Comparison of ENCODE assay signal across 8 mouse cellular contexts in genomic region chr1:193272137-193272915, GRCm38 (mm10). TPM values are rescaled to one million over a fixed set of nuclear protein-coding genes. Genes with fewer than 3 reads are reported as not detected.
A peak's percentile ranks its signal among the peaks of the same experiment; 100 is the strongest.
DNase-seq lines count a peak whose midpoint lies in the region; ATAC-seq and TF ChIP-seq lines count a peak whose summit lies in the region.

No protein-coding gene starts in this region.

- peaks cover 7% of the 10 kb centered on the region; the same call in 1 of the 2 replicates for H3K4me1 ChIP-seq in cerebellum, adult 2 months (ENCODE audit: control insufficient read depth, insufficient read depth, low read length)
- H3K4me1 ChIP-seq in forebrain, embryonic 16.5 days (replicated peaks; ENCODE audit: control insufficient read depth, insufficient read depth, low read length) = peaks cover 16% of the 10 kb centered on the region
- peaks cover 15% of the 10 kb centered on the region; the same call in 1 of the 2 replicates for H3K4me1 ChIP-seq in intestine, embryonic 15.5 days (replicated peaks)
- peaks cover 9% of the 10 kb centered on the region; the same call in 1 of the 2 replicates for H3K4me1 ChIP-seq in liver, embryonic 11.5 days (replicated peaks; ENCODE audit: control insufficient read depth, insufficient read depth, low read length)

- H3K27ac ChIP-seq in cerebellum, adult 2 months (ENCODE audit: insufficient read depth, low read length) = peak overlapping the region; percentile 72
- H3K27ac ChIP-seq in forebrain, embryonic 16.5 days (ENCODE audit: low read length) = peak overlapping the region; percentile 37
- H3K27ac ChIP-seq in intestine, embryonic 15.5 days = peak overlapping the region; percentile 85
- H3K27ac ChIP-seq in liver, embryonic 11.5 days (ENCODE audit: low read depth, low read length) = peak overlapping the region; percentile 77

- WGBS in cerebellum, adult 2 months = 46% methylated on average over 24 of the region's 24 CpGs
- 15% methylated on average over 24 of the region's 24 CpGs for WGBS in forebrain, embryonic 16.5 days
- WGBS in intestine, embryonic 15.5 days = 20% methylated on average over 24 of the region's 24 CpGs
- 30% methylated on average over 24 of the region's 24 CpGs for WGBS in liver, embryonic 11.5 days

- ATAC-seq in forebrain, embryonic 16.5 days = peak; percentile 74
- peak; percentile 65 for ATAC-seq in intestine, embryonic 15.5 days
- peak; percentile 24 for ATAC-seq in liver, embryonic 11.5 days (replicated peaks; ENCODE audit: low FRiP score)
- no peak for ATAC-seq in erythroid progenitor cell, adult 5-6 weeks (replicated peaks; ENCODE audit: low FRiP score, poor library complexity, severe bottlenecking)

- peak overlapping the region; percentile 51 for H3K4me2 ChIP-seq in forebrain, embryonic 16.5 days (ENCODE audit: low read length)
- H3K4me2 ChIP-seq in intestine, embryonic 15.5 days (replicated peaks) = peak overlapping the region; percentile 81
- H3K4me2 ChIP-seq in liver, embryonic 11.5 days = peak overlapping the region; percentile 70

- DNase-seq in left cerebral cortex, postnatal 4 days = peak; percentile 31
- no peak for DNase-seq in left cerebral cortex, adult 11 months (ENCODE audit: low spot score)
- DNase-seq in cerebellum, adult 2 months = peak in 1 of 2 experiments; percentile 40
- DNase-seq in liver, embryonic 11.5 days (ENCODE audit: low spot score) = peak; percentile 49
- DNase-seq in neural tube, embryonic 10.5 days (ENCODE audit: extremely low spot score, low spot score) = peak; percentile 65

- H3K27me3 ChIP-seq in cerebellum, adult 2 months (ENCODE audit: control insufficient read depth, insufficient read depth, low read length) = no peaks in the 10 kb centered on the region
- no peaks in the 10 kb centered on the region for H3K27me3 ChIP-seq in forebrain, embryonic 16.5 days (replicated peaks; ENCODE audit: control insufficient read depth, insufficient read depth, low read length)
- 0 out of 2 replicates have a peak, but pooled peaks cover 2% of the 10 kb centered on the region for H3K27me3 ChIP-seq in intestine, embryonic 15.5 days (replicated peaks)
- no peaks in the 10 kb centered on the region for H3K27me3 ChIP-seq in liver, embryonic 11.5 days (replicated peaks; ENCODE audit: control insufficient read depth, insufficient read depth, low read length)

- no peaks in the 10 kb centered on the region for H3K9me3 ChIP-seq in forebrain, embryonic 16.5 days (ENCODE audit: control insufficient read depth, low read length)
- H3K9me3 ChIP-seq in intestine, embryonic 15.5 days = no peaks in the 10 kb centered on the region
- no peaks in the 10 kb centered on the region for H3K9me3 ChIP-seq in liver, embryonic 11.5 days (ENCODE audit: control insufficient read depth, low read length)

- peak overlapping the region; percentile 52 for H3K9ac ChIP-seq in forebrain, embryonic 16.5 days (replicated peaks; ENCODE audit: low read depth, low read length)
- H3K9ac ChIP-seq in intestine, embryonic 15.5 days = peak overlapping the region; percentile 59
- H3K9ac ChIP-seq in liver, embryonic 11.5 days (ENCODE audit: low read depth, low read length) = peak overlapping the region; percentile 66

- 0 out of 2 replicates have a peak, but pooled peaks have one; percentile 19 for TF ChIP-seq POLR2A in cerebellum, adult 2 months (IDR thresholded peaks at IDR 0.05; ENCODE audit: borderline replicate concordance, insufficient read depth, low read length)

- TF ChIP-seq CTCF in cerebellum, adult 2 months (IDR thresholded peaks at IDR 0.05; ENCODE audit: borderline replicate concordance, insufficient read depth, low read depth, low read length) = no peak

- peak overlapping the region; percentile 50 for H3K4me3 ChIP-seq in cerebellum, adult 2 months (replicated peaks; ENCODE audit: insufficient read depth, low read depth, low read length)
- peak overlapping the region; percentile 29 for H3K4me3 ChIP-seq in forebrain, embryonic 16.5 days (replicated peaks; ENCODE audit: low read length)
- H3K4me3 ChIP-seq in intestine, embryonic 15.5 days (replicated peaks) = peak overlapping the region; percentile 43
- peak overlapping the region; percentile 51 for H3K4me3 ChIP-seq in liver, embryonic 11.5 days (ENCODE audit: low read depth, low read length)

- no peaks in the 10 kb centered on the region for H3K36me3 ChIP-seq in forebrain, embryonic 16.5 days (ENCODE audit: control insufficient read depth, insufficient read depth)
- no peaks in the 10 kb centered on the region for H3K36me3 ChIP-seq in intestine, embryonic 15.5 days
- H3K36me3 ChIP-seq in liver, embryonic 11.5 days (ENCODE audit: control insufficient read depth, insufficient read depth, low read length) = no peaks in the 10 kb centered on the region

- intact Hi-C loops in left cerebral cortex, postnatal 4 days (cut with DNase I) = no loop called here

RNA-seq across cellular contexts. Expression of gene G0s2, which starts 0.7 kb away (rescaled TPM):
- total RNA-seq in left cerebral cortex, postnatal 4 days (2021) = 1 to 10 TPM; 3.1 to 3.7 TPM
- polyA plus RNA-seq in cerebellum, adult 2 months (2012; rRNA removed) = 36.0 and 37.1 TPM in 2 replicates
- polyA plus RNA-seq in forebrain, embryonic 16.5 days (2015; fragmentation: Nextera tagmentation; extraction: Ambion mirVana) = 3.6 TPM in 2 replicates
- 21.9 and 23.7 TPM in 2 replicates for polyA plus RNA-seq in intestine, embryonic 15.5 days (2015; fragmentation: Nextera tagmentation; extraction: Ambion mirVana)
- polyA plus RNA-seq in liver, embryonic 11.5 days (2014; fragmentation: Nextera tagmentation; extraction: Ambion mirVana) = 33.2 and 33.3 TPM in 2 replicates
- total RNA-seq in erythroid progenitor cell, adult 5-6 weeks (2015; ENCODE audit: low replicate concordance) = 3.8 and 7.6 TPM in 2 replicates
- total RNA-seq in erythroid progenitor cell, adult 5-6 weeks (2017; ENCODE audit: low replicate concordance) = 2.3 and 6.8 TPM in 2 replicates

RNA-seq across cellular contexts. Expression of gene Hsd11b1, which starts 8.5 kb away (rescaled TPM):
- 1 to 10 TPM; 3.2 to 3.4 TPM for total RNA-seq in left cerebral cortex, postnatal 4 days (2021)
- 94.8 and 95.6 TPM in 2 replicates for polyA plus RNA-seq in cerebellum, adult 2 months (2012; rRNA removed)
- polyA plus RNA-seq in forebrain, embryonic 16.5 days (2015; fragmentation: Nextera tagmentation; extraction: Ambion mirVana) = 0.42 and 1.1 TPM in 2 replicates
- 1.3 and 1.4 TPM in 2 replicates for polyA plus RNA-seq in intestine, embryonic 15.5 days (2015; fragmentation: Nextera tagmentation; extraction: Ambion mirVana)
- 1.1 and 1.8 TPM in 2 replicates for polyA plus RNA-seq in liver, embryonic 11.5 days (2014; fragmentation: Nextera tagmentation; extraction: Ambion mirVana)
- 23.8 and 24.7 TPM in 2 replicates for total RNA-seq in erythroid progenitor cell, adult 5-6 weeks (2015; ENCODE audit: low replicate concordance)
- 7.7 and 8.5 TPM in 2 replicates for total RNA-seq in erythroid progenitor cell, adult 5-6 weeks (2017; ENCODE audit: low replicate concordance)

Comparison
In these comparisons a context has a peak if more than half of its experiments do, and no peak if none do; other contexts are left out.
1. RNA of gene Hsd11b1, which starts 8.5 kb away (polyA plus RNA-seq): 94.8 to 95.6 TPM in cerebellum, adult 2 months; 1.3 to 1.4 TPM in intestine, embryonic 15.5 days, 1.1 to 1.8 TPM in liver, embryonic 11.5 days and 0.42 to 1.1 TPM in forebrain, embryonic 16.5 days; every median in the first group is over 10 times any median in the second.
2. Peak in every context shown above with its lines, with median percentiles within 50 percentile points of each other: H3K27ac ChIP-seq, H3K4me3 ChIP-seq, H3K4me2 ChIP-seq and H3K9ac ChIP-seq.